Mouse (Mus musculus): ENCODE data around the gene Tas2r114. TPM values are rescaled to one million over a fixed set of nuclear protein-coding genes. Genes with fewer than 3 reads are reported as not detected.

Gene Tas2r114
- not detected for total RNA-seq (2022)

- no peak for DNase-seq
These were observed at the start of gene Tas2r114 for GRCm38 (mm10) chr6:131689963-131690362. TSS of gene Tas2r114 (minus strand) at chr6:131690063.

DNA sequence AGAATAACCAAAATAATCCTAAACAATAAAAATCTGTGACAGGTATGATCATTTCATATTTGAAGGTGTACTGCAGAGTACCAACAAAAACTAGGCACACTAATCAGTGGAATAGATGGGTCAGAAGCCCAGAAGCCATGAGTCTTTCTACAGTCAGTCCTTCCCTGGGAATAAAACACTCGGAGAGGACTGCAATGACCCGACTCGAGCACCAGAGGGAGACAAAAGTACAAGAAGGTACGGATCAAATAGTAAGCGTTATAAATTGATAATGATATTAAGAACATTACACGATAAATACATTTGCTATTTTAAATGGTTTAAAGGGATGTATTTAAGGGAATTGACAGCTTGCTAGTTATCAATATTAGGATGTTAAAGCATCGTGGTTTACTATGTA lies 22.9 kb upstream of the Tas2r114 start:
- no peak for DNase-seq

DNA sequence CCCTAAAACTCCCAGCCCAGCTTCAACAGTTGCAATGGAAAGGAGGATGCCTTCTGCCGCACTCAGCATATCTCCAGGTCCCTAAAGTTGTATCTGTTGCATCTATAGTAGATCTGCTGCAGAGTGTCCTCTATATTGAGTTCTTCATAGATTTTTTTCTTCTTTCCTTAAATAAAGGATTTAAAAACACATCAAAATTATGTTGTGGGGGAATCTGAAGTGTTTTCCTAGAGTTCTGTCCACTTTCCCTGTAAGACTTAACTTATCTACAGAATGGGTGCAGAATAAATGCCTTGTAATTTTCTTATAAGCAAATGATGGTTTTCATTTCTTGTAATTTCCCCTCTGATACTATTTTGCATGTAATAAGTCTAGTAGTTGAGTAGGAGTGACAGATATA lies 2.5 kb downstream of the Tas2r114 start, which contains the start of gene Tas2r105:
TSS of gene Tas2r105 (minus strand) at position 101 of the 400 bp plus-strand sequence.
- DNase-seq: no peak

DNA sequence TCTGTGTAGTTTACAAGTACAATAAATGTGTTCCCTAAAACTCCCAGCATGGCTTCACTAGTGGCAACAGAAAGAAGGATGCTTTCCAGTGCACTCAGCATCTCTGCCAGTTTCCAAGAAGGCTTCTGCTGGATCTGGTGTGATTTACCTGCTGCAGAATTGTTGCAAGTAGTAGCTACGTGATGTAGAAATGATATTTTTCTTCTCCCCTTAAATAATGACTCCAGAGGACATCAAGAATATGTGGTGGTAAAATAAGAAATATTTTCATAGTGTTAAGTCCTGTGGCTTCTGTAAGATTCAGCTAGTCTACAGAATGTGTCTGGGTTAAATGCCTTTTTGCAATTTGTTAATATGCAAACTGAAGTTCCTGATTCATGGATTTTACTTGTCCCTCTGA lies 4.2 kb downstream of the Tas2r114 start, which contains the start of gene Tas2r104:
TSS of gene Tas2r104 (minus strand) at position 101 of the 400 bp plus-strand sequence.
- no peak for DNase-seq

DNA sequence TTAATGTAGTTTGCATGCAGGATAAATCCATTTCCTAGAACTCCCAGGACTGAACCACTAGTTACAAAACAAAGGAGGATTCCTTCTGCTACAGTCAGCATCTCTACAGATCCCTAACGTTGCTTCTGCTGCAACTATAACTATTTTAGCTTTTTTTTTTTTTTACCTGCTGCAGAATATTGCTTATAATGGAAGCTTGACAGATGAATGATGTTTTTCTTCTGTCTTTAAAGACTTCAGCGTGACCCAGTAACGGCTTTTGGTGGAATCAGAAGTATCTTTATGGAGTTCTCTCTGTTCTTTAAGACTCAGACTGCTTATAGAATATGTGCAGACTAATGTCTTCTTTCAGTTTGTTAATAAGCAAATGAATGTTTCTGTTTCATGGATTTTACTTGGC lies 11.1 kb downstream of the Tas2r114 start, which contains the start of gene Tas2r106:
TSS of gene Tas2r106 (minus strand) at position 101 of the 400 bp plus-strand sequence.
- DNase-seq: no peak

DNA sequence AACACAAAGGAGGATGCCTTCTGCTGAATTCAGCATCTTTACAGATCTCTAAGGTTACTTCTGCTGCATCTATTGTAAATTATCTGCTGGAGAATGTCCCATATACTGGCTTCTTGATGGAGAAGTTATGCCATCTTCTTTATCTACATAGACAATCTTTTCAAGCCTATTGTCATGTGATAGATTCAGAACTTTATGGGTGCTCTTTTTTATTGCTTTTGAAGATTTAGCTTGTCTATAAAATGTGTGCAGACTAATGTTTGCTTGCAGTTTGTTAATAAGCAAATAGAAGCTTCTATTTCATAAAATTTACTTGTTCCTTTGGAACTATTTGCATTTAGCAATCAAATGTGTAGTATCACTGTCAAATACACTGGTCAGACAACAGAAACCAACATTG lies 29.8 kb downstream of the Tas2r114 start, which contains the start of gene Tas2r107:
TSS of gene Tas2r107 (minus strand) at position 101 of the 400 bp plus-strand sequence.
- no peak for DNase-seq

Other genes with a start within 250 kb of the Tas2r114 start
- gene 5430401F13Rik, start 203.7 kb downstream of the Tas2r114 start, total RNA-seq (2022): not detected
- not detected for gene Gm6619, start 203.7 kb downstream of the Tas2r114 start, total RNA-seq (2022)
- gene Tas2r130, start 59.2 kb downstream of the Tas2r114 start, total RNA-seq (2022): not detected
- not detected for gene Tas2r107, start 29.9 kb downstream of the Tas2r114 start, total RNA-seq (2022)
- gene Tas2r106, start 11.2 kb downstream of the Tas2r114 start, total RNA-seq (2022): not detected
- not detected for gene Tas2r104, start 4.3 kb downstream of the Tas2r114 start, total RNA-seq (2022)
- not detected for gene Tas2r105, start 2.6 kb downstream of the Tas2r114 start, total RNA-seq (2022)

Data from adrenal gland, adult 8-10 months (tissue).